Mouse (Mus musculus): ENCODE measurements around the gene Ckb. TPM values are rescaled to one million over a fixed set of nuclear protein-coding genes. Genes with fewer than 3 reads are reported as not detected.

The Ckb gene
- polyA plus RNA-seq, 2 experiments = 26.1 to 26.5 TPM

- H3K27me3 ChIP-seq (ENCODE audit: control insufficient read depth, insufficient read depth, low read length) = no peaks in the 10 kb centered on the region
- H3K27ac ChIP-seq = no peak overlapping the region
- no peak for TF ChIP-seq EP300 (IDR thresholded peaks at IDR 0.05; ENCODE audit: low read depth)
- TF ChIP-seq CTCF (IDR thresholded peaks at IDR 0.05; ENCODE audit: low read depth) = no peak
- no peak for ATAC-seq (ENCODE audit: insufficient read depth)
- peaks cover 2 to 14% of the 10 kb centered on the region in 2 experiments for H3K4me1 ChIP-seq (replicated peaks; ENCODE audit: control insufficient read depth in 2 of 2, insufficient read depth in 2 of 2, low read length in 1 of 2)
- WGBS (ENCODE audit: insufficient replicate concordance) = 46% methylated on average over 4 of the region's 4 CpGs
- no peak overlapping the region for H3K4me2 ChIP-seq (ENCODE audit: low read depth)
- no peaks in the 10 kb centered on the region for H3K36me3 ChIP-seq (replicated peaks; ENCODE audit: control insufficient read depth, insufficient read depth, low read depth)
- no peak overlapping the region for H3K4me3 ChIP-seq (ENCODE audit: insufficient read depth in 1 of 2, low read depth in 2 of 2, low read length in 2 of 2)
- no peak overlapping the region for H3K9ac ChIP-seq (replicated peaks)
- DNase-seq (ENCODE audit: low read depth in 3 of 3, low spot score in 3 of 3) = no peak
- H3K9me3 ChIP-seq (ENCODE audit: control insufficient read depth, low read length) = no peaks in the 10 kb centered on the region
Measured at GRCm38 (mm10) chr12:111697708-111698107, 25.6 kb upstream of the Ckb start.

GRCm38 (mm10) chr12:111696239-111696638 is 24.1 kb upstream of the Ckb start:
- H3K27me3 ChIP-seq (ENCODE audit: control insufficient read depth, insufficient read depth, low read length) = no peaks in the 10 kb centered on the region
- 29% methylated on average over 6 of the region's 6 CpGs for WGBS (ENCODE audit: insufficient replicate concordance)
- TF ChIP-seq EP300 (IDR thresholded peaks at IDR 0.05; ENCODE audit: low read depth) = no peak
- TF ChIP-seq CTCF (IDR thresholded peaks at IDR 0.05; ENCODE audit: low read depth) = peak; percentile 81
- H3K4me2 ChIP-seq (ENCODE audit: low read depth) = no peak overlapping the region
- no peak overlapping the region for H3K27ac ChIP-seq
- no peak overlapping the region for H3K4me3 ChIP-seq (ENCODE audit: insufficient read depth in 1 of 2, low read depth in 2 of 2, low read length in 2 of 2)
- H3K9ac ChIP-seq (replicated peaks) = no peak overlapping the region
- no peaks in the 10 kb centered on the region for H3K9me3 ChIP-seq (ENCODE audit: control insufficient read depth, low read length)
- ATAC-seq (ENCODE audit: insufficient read depth) (peak; percentile 34; the same call in 1 of the 2 replicates), DNase-seq (ENCODE audit: low read depth in 3 of 3, low spot score in 3 of 3) (peak in 2 of 3 experiments; percentile 49 to 52)
- peaks cover 2 to 14% of the 10 kb centered on the region in 2 experiments for H3K4me1 ChIP-seq (replicated peaks; ENCODE audit: control insufficient read depth in 2 of 2, insufficient read depth in 2 of 2, low read length in 1 of 2)
- H3K36me3 ChIP-seq (replicated peaks; ENCODE audit: control insufficient read depth, insufficient read depth, low read depth) = no peaks in the 10 kb centered on the region

GRCm38 (mm10) chr12:111694880-111695804 is 23.0 kb upstream of the Ckb start:
- H3K4me3 ChIP-seq (ENCODE audit: insufficient read depth in 1 of 2, low read depth in 2 of 2, low read length in 2 of 2) = no peak overlapping the region
- H3K27me3 ChIP-seq (ENCODE audit: control insufficient read depth, insufficient read depth, low read length) = no peaks in the 10 kb centered on the region
- ATAC-seq (ENCODE audit: insufficient read depth) = no peak
- TF ChIP-seq EP300 (IDR thresholded peaks at IDR 0.05; ENCODE audit: low read depth) = no peak
- no peak for TF ChIP-seq CTCF (IDR thresholded peaks at IDR 0.05; ENCODE audit: low read depth)
- no peaks in the 10 kb centered on the region for H3K36me3 ChIP-seq (replicated peaks; ENCODE audit: control insufficient read depth, insufficient read depth, low read depth)
- no peak overlapping the region for H3K27ac ChIP-seq
- no peak overlapping the region for H3K9ac ChIP-seq (replicated peaks)
- H3K4me2 ChIP-seq (ENCODE audit: low read depth) = no peak overlapping the region
- H3K9me3 ChIP-seq (ENCODE audit: control insufficient read depth, low read length) = no peaks in the 10 kb centered on the region
- no peak for DNase-seq (ENCODE audit: low read depth in 3 of 3, low spot score in 3 of 3)
- peaks cover 2 to 14% of the 10 kb centered on the region in 2 experiments for H3K4me1 ChIP-seq (replicated peaks; ENCODE audit: control insufficient read depth in 2 of 2, insufficient read depth in 2 of 2, low read length in 1 of 2)
- 59% methylated on average over 13 of the region's 13 CpGs for WGBS (ENCODE audit: insufficient replicate concordance)

- H3K9me3 ChIP-seq (ENCODE audit: control insufficient read depth, low read length) = no peaks in the 10 kb centered on the region
- no peaks in the 10 kb centered on the region for H3K27me3 ChIP-seq (ENCODE audit: control insufficient read depth, insufficient read depth, low read length)
- TF ChIP-seq CTCF (IDR thresholded peaks at IDR 0.05; ENCODE audit: low read depth) (no peak), EP300 (IDR thresholded peaks at IDR 0.05; ENCODE audit: low read depth) (no peak)
- H3K36me3 ChIP-seq (replicated peaks; ENCODE audit: control insufficient read depth, insufficient read depth, low read depth) = no peaks in the 10 kb centered on the region
- no peak for DNase-seq (ENCODE audit: low read depth in 3 of 3, low spot score in 3 of 3)
- no peak overlapping the region for H3K4me3 ChIP-seq (ENCODE audit: insufficient read depth in 1 of 2, low read depth in 2 of 2, low read length in 2 of 2)
- WGBS (ENCODE audit: insufficient replicate concordance) = 16% methylated on average over 12 of the region's 12 CpGs
- H3K9ac ChIP-seq (replicated peaks) = no peak overlapping the region
- ATAC-seq (ENCODE audit: insufficient read depth) = 0 out of 2 replicates have a peak, but pooled peaks have one; percentile 12
- H3K27ac ChIP-seq = no peak overlapping the region
- no peak overlapping the region for H3K4me2 ChIP-seq (ENCODE audit: low read depth)
- peaks cover 2 to 14% of the 10 kb centered on the region in 2 experiments for H3K4me1 ChIP-seq (replicated peaks; ENCODE audit: control insufficient read depth in 2 of 2, insufficient read depth in 2 of 2, low read length in 1 of 2)
Measured at GRCm38 (mm10) chr12:111694271-111694781, 22.2 kb upstream of the Ckb start.

All from liver, embryonic 14.5 days (tissue).